Mouse (Mus musculus) G1E (cell line): Measurements from ENCODE around the gene Cox7b.
A peak's percentile ranks its signal among the peaks of the same experiment; 100 is the strongest.

Experiments used
- CTCF ChIP-seq: IDR thresholded peaks from 2 replicates; pipeline ENCODE4 v1.5.1; 2012; ENCODE audit warnings: low read depth, low read length, inconsistent platforms, mixed read lengths
- GATA1 ChIP-seq: IDR thresholded peaks from 2 replicates; pipeline ENCODE4 v1.6.1; 2012; ENCODE audit warnings: borderline replicate concordance, low read length, inconsistent platforms, mixed read lengths
- POLR2AphosphoS5 ChIP-seq: IDR thresholded peaks from 2 replicates; pipeline ENCODE4 v1.6.1; 2012; ENCODE audit warnings: low read depth, low read length, inconsistent platforms; ENCODE audit not compliant: insufficient replicate concordance
- TAL1 ChIP-seq: conservative IDR thresholded peaks from 2 replicates; pipeline ENCODE4 v1.6.1; 2012; ENCODE audit warnings: low read depth, low read length, inconsistent platforms, mixed read lengths

- TF ChIP-seq CTCF (no peak), TAL1 (peak; percentile 91), GATA1 (no peak), POLR2AphosphoS5 (no peak)
These were observed 28.5 kb downstream of the Cox7b start for GRCm38 (mm10) chrX:106043863-106044617.
